Mouse (Mus musculus) ovary, postnatal 10 days (tissue): ENCODE data around the gene Ppp1r35.
A peak's percentile ranks its signal among the peaks of the same experiment; 100 is the strongest.
"Not testable (repeated sequence)": the region's sequence is repeated elsewhere in the genome, so short reads cannot be mapped to it uniquely, and the experiment has no call there.

Source experiments
- DNase-seq: peaks from one replicate; pipeline ENCODE4 v3.0.0; 2022; ENCODE audit warnings: low spot score

Ppp1r35 gene

GRCm38 (mm10) chr5:137778635-137779034 is at the start of gene Ppp1r35:
Ppp1r35 (plus strand) TSS chr5:137778849.
- DNase-seq = peak; percentile 88

GRCm38 (mm10) chr5:137733638-137734288 is 44.9 kb upstream of the Ppp1r35 start:
- DNase-seq = no peak

GRCm38 (mm10) chr5:137734289-137735061 is 44.2 kb upstream of the Ppp1r35 start:
- no peak for DNase-seq

GRCm38 (mm10) chr5:137737400-137737940 is 41.2 kb upstream of the Ppp1r35 start:
- DNase-seq = no peak

GRCm38 (mm10) chr5:137738516-137738915 is 40.1 kb upstream of the Ppp1r35 start:
- no peak for DNase-seq

- DNase-seq = no peak
These were observed 39.2 kb upstream of the Ppp1r35 start for GRCm38 (mm10) chr5:137739471-137739870.

- no peak for DNase-seq
These were observed 38.1 kb upstream of the Ppp1r35 start for GRCm38 (mm10) chr5:137740506-137740905.

- DNase-seq = peak; percentile 76
These were observed 37.4 kb upstream of the Ppp1r35 start, which contains the start of gene Nyap1 for GRCm38 (mm10) chr5:137741023-137741931. Nyap1 (minus strand) TSS chr5:137741607.

- no peak for DNase-seq
These were observed 36.6 kb upstream of the Ppp1r35 start for GRCm38 (mm10) chr5:137742048-137742447.

- no peak for DNase-seq
These were observed 35.8 kb upstream of the Ppp1r35 start for GRCm38 (mm10) chr5:137742836-137743235.

- no peak for DNase-seq
These were observed 34.5 kb upstream of the Ppp1r35 start for GRCm38 (mm10) chr5:137744197-137744596.

- DNase-seq = peak; percentile 96
These were observed 33.2 kb upstream of the Ppp1r35 start, which contains the start of gene Tsc22d4 for GRCm38 (mm10) chr5:137745214-137746171. Tsc22d4 (plus strand) TSS chr5:137745730.

- DNase-seq = no peak
These were observed 32.3 kb upstream of the Ppp1r35 start for GRCm38 (mm10) chr5:137746282-137746850.

GRCm38 (mm10) chr5:137746851-137747325 is 31.8 kb upstream of the Ppp1r35 start:
- no peak for DNase-seq

- DNase-seq = no peak
These were observed 31.2 kb upstream of the Ppp1r35 start for GRCm38 (mm10) chr5:137747326-137747961.

- no peak for DNase-seq
These were observed 30.4 kb upstream of the Ppp1r35 start for GRCm38 (mm10) chr5:137748130-137748770.

GRCm38 (mm10) chr5:137749196-137749836 is 29.3 kb upstream of the Ppp1r35 start:
- DNase-seq = no peak

GRCm38 (mm10) chr5:137750212-137750611 is 28.4 kb upstream of the Ppp1r35 start:
- not testable (repeated sequence) for DNase-seq
